Mouse (Mus musculus) monocyte, adult 59 days (primary cell): ENCODE data around the gene Tspyl2. TPM values are rescaled to one million over a fixed set of nuclear protein-coding genes. Genes with fewer than 3 reads are reported as not detected.

Source experiments
- total RNA-seq, 2 experiments: library from RNA; stranded (reverse); gene quantifications; one replicate each; pipeline ENCODE4 v1.2.4; 2023

Gene Tspyl2
- 10 to 100 TPM; 29.7 to 31.0 TPM for total RNA-seq

DNA sequence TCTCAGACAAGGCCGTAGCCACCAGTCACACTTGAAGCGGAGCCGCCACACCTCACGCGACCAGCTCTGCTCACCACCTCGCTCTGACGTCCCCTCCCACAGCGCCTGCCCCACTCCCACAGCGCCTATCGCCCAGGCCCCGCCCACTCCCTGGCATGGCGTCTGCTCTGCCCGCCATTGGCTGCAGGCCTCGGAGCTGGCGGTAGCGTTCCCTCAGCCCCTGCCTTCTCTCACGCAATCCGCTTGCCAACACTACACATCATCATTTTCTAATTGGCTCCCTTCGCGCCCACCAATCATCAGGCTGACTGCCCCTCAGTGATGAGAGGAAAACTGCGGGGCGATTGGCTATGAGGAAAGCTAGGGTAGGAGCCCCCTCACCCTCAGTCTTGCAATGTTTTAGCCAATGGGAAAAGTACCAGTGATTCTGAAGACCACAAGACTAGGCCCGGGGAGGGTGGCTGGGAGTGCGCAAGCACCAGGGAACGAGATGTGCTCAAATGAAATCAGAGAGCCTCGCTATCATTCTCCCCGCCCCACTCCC lies at the start of gene Tspyl2:
Gene Tspyl2, minus strand, starts transcription at position 68 of the 544 bp plus-strand sequence.

DNA sequence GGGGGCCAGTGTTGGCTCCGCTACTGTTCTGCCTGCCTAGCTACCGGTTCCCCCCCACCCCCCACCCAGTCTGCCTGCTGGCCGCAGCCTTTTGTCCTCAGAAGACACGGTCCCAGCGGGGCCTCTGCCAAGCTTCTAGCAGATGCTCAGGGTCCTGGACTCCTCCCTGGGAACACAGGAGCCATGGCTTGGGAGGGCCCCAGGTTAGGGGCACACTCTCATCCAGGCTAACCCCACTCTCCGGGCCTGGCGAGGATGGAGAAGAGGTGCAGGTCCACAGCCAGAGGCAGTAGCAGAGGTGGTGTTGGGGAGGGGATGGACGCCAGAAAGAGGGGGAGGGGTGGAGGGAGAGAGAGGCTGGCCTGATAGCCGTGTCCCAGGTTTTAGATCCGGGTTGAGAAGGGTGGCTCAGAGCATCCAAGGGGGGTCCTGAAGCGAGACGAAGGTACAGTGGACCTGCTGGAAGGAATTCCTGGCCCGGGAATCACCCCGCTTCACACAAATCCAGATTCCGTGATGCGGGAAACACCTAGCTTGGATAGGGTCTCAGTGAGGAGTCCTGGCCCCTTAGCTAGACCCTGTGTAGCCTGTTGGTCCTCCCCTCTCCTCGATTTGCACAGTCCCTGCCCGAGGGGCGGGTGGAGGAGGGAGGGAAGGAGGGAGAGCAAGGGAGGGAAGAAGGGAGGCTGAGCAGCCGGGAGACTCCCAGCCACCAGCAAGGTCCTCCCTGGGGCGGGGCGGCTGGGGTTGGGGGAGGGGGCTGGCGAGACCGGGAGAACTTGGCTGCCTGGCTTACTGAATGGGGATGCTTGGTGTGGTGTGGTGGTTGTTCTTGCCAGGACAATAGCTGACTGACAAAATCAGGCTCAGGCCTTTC lies 26.4 kb upstream of the Tspyl2 start, which contains the start of gene Gpr173:
Gene Gpr173, minus strand, starts transcription at position 308 of the 877 bp plus-strand sequence.

DNA sequence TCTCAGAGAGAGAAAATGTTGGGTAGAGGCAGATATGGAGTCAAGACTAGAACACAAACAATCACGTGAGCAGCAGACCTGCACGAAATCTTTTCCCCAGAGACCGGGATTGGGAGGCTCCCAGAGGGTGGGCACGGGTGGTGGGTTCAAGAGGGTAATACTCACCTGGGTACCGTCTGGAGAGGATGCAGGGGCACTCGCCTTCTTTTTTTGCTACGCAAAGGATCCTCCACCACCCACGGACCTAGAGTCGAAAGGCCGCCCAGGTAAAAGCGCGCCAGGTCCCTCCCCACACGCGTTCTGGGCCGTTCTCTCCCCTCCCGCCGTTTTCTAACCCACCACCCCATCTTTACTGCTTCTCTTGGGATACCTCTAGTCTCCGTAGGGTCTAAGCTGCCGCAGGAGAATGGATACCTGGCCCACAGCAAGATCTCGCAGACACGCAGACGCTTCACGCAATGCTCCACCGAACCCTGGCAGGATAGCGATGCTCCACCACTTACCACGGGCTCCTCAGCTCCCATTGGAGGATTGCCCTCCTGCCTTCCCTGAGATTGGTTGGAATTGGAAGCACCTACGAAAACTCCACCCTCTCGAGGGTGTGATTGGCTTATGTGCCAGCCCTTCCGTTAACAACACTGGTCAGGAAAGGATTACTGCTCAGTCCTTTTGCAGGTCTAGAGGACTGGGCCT lies 15.1 kb downstream of the Tspyl2 start, which contains the start of gene Kantr:
Gene Kantr, minus strand, starts transcription at position 500 of the 693 bp plus-strand sequence.

Other genes starting within 250 kb of the Tspyl2 start
- 10 to 100 TPM; 21.5 to 31.4 TPM for gene Iqsec2, start 198.2 kb downstream of the Tspyl2 start, total RNA-seq
- gene Kdm5c, start 109.4 kb downstream of the Tspyl2 start, total RNA-seq: 100 to 1,000 TPM in 1 of 2 experiments, 10 to 100 TPM in 1; 79.3 to 111 TPM
- gene Kantr, start 14.9 kb downstream of the Tspyl2 start, total RNA-seq: 10 to 100 TPM in 1 of 2 experiments, 1 to 10 TPM in 1; 9.8 to 11.0 TPM
- not detected for gene Gpr173, start 26.3 kb upstream of the Tspyl2 start, total RNA-seq
- gene Cldn34a, start 220.9 kb upstream of the Tspyl2 start, total RNA-seq: not detected